Mouse (Mus musculus): ENCODE results near the gene Adcy1. TPM values are rescaled to one million over a fixed set of nuclear protein-coding genes. Genes with fewer than 3 reads are reported as not detected.
A peak's percentile ranks its signal among the peaks of the same experiment; 100 is the strongest.

The Adcy1 gene
- polyA plus RNA-seq, 1 experiment from 2014 or later = 2.5 TPM

- no peak overlapping the region for H3K27ac ChIP-seq (replicated peaks; ENCODE audit: low read depth, low read length)
- no peak overlapping the region for H3K9ac ChIP-seq (ENCODE audit: low read depth, low read length)
- WGBS = 84% methylated on average over 3 of the region's 3 CpGs
- peaks cover 11% of the 10 kb centered on the region for H3K4me1 ChIP-seq (ENCODE audit: control insufficient read depth, insufficient read depth, low read length)
- no peaks in the 10 kb centered on the region for H3K27me3 ChIP-seq (replicated peaks; ENCODE audit: control insufficient read depth, insufficient read depth, low read length)
- DNase-seq (ENCODE audit: low spot score) = no peak
- no peak overlapping the region for H3K4me3 ChIP-seq (ENCODE audit: low read depth, low read length)
- H3K4me2 ChIP-seq (ENCODE audit: low read depth, low read length) = no peak overlapping the region
- no peak for ATAC-seq (ENCODE audit: low read depth)
- H3K36me3 ChIP-seq (ENCODE audit: control insufficient read depth, insufficient read depth, low read length) = no peaks in the 10 kb centered on the region
- no peaks in the 10 kb centered on the region for H3K9me3 ChIP-seq (ENCODE audit: control insufficient read depth, low read length)
Measured at GRCm38 (mm10) chr11:7076510-7076909, 13.2 kb downstream of the Adcy1 start.

GRCm38 (mm10) chr11:7081893-7082292, 18.6 kb downstream of the Adcy1 start:
- Histone ChIP-seq H3K9ac (ENCODE audit: low read depth, low read length) (no peak overlapping the region), H3K4me2 (ENCODE audit: low read depth, low read length) (no peak overlapping the region), H3K36me3 (ENCODE audit: control insufficient read depth, insufficient read depth, low read length) (no peaks in the 10 kb centered on the region), H3K9me3 (ENCODE audit: control insufficient read depth, low read length) (no peaks in the 10 kb centered on the region), H3K27ac (replicated peaks; ENCODE audit: low read depth, low read length) (no peak overlapping the region), H3K4me1 (ENCODE audit: control insufficient read depth, insufficient read depth, low read length) (no peaks in the 10 kb centered on the region), H3K4me3 (ENCODE audit: low read depth, low read length) (no peak overlapping the region), H3K27me3 (replicated peaks; ENCODE audit: control insufficient read depth, insufficient read depth, low read length) (no peaks in the 10 kb centered on the region)
- WGBS = 100% methylated on average over 1 of the region's 1 CpGs
- no peak for ATAC-seq (ENCODE audit: low read depth)
- DNase-seq (ENCODE audit: low spot score) = no peak

- H3K27ac ChIP-seq (replicated peaks; ENCODE audit: low read depth, low read length) = no peak overlapping the region
- no peak overlapping the region for H3K9ac ChIP-seq (ENCODE audit: low read depth, low read length)
- H3K9me3 ChIP-seq (ENCODE audit: control insufficient read depth, low read length) = no peaks in the 10 kb centered on the region
- no peaks in the 10 kb centered on the region for H3K36me3 ChIP-seq (ENCODE audit: control insufficient read depth, insufficient read depth, low read length)
- ATAC-seq (ENCODE audit: low read depth) = no peak
- 83% methylated on average over 1 of the region's 1 CpGs for WGBS
- H3K27me3 ChIP-seq (replicated peaks; ENCODE audit: control insufficient read depth, insufficient read depth, low read length) = no peaks in the 10 kb centered on the region
- no peak overlapping the region for H3K4me3 ChIP-seq (ENCODE audit: low read depth, low read length)
- DNase-seq (ENCODE audit: low spot score) = peak; percentile 35
- H3K4me2 ChIP-seq (ENCODE audit: low read depth, low read length) = no peak overlapping the region
- no peaks in the 10 kb centered on the region for H3K4me1 ChIP-seq (ENCODE audit: control insufficient read depth, insufficient read depth, low read length)
Measured at GRCm38 (mm10) chr11:7083911-7084310, 20.6 kb downstream of the Adcy1 start.

DNA sequence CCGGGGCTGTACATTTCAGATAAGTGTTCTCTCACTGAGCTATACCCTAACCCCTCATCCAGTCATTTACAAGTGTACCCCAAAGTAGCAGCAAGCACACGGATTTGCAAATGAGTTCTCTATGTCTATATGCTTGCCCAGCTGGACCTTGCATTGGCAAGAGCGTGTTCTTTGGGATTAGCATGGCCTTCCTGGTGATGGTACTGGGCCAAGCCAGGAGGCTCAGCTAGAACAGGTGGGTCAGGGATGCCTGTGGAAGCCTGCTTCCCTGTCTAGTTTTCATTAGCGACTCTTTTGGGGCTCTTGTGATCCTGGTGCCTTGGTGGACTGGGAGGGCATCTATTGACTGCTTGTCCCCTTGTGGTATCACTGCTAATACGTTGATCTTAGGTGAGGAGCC, 21.9 kb downstream of the Adcy1 start:
- Histone ChIP-seq H3K27ac (replicated peaks; ENCODE audit: low read depth, low read length) (no peak overlapping the region), H3K9me3 (ENCODE audit: control insufficient read depth, low read length) (no peaks in the 10 kb centered on the region), H3K27me3 (replicated peaks; ENCODE audit: control insufficient read depth, insufficient read depth, low read length) (no peaks in the 10 kb centered on the region), H3K9ac (ENCODE audit: low read depth, low read length) (no peak overlapping the region), H3K4me1 (ENCODE audit: control insufficient read depth, insufficient read depth, low read length) (no peaks in the 10 kb centered on the region), H3K4me2 (ENCODE audit: low read depth, low read length) (no peak overlapping the region), H3K36me3 (ENCODE audit: control insufficient read depth, insufficient read depth, low read length) (no peaks in the 10 kb centered on the region), H3K4me3 (ENCODE audit: low read depth, low read length) (no peak overlapping the region)
- ATAC-seq (ENCODE audit: low read depth) (no peak), DNase-seq (ENCODE audit: low spot score) (no peak)
- 86% methylated on average over 5 of the region's 5 CpGs for WGBS

- Histone ChIP-seq H3K4me3 (ENCODE audit: low read depth, low read length) (no peak overlapping the region), H3K27ac (replicated peaks; ENCODE audit: low read depth, low read length) (no peak overlapping the region), H3K27me3 (replicated peaks; ENCODE audit: control insufficient read depth, insufficient read depth, low read length) (no peaks in the 10 kb centered on the region), H3K4me1 (ENCODE audit: control insufficient read depth, insufficient read depth, low read length) (no peaks in the 10 kb centered on the region), H3K36me3 (ENCODE audit: control insufficient read depth, insufficient read depth, low read length) (no peaks in the 10 kb centered on the region), H3K4me2 (ENCODE audit: low read depth, low read length) (no peak overlapping the region), H3K9ac (ENCODE audit: low read depth, low read length) (no peak overlapping the region), H3K9me3 (ENCODE audit: control insufficient read depth, low read length) (peaks cover 6% of the 10 kb centered on the region; the same call in 1 of the 2 replicates)
- 93% methylated on average over 5 of the region's 5 CpGs for WGBS
- DNase-seq (ENCODE audit: low spot score) = no peak
- no peak for ATAC-seq (ENCODE audit: low read depth)
Measured at GRCm38 (mm10) chr11:7091120-7091519, 27.8 kb downstream of the Adcy1 start.

- no peak overlapping the region for H3K9ac ChIP-seq (ENCODE audit: low read depth, low read length)
- H3K4me2 ChIP-seq (ENCODE audit: low read depth, low read length) = no peak overlapping the region
- no peaks in the 10 kb centered on the region for H3K36me3 ChIP-seq (ENCODE audit: control insufficient read depth, insufficient read depth, low read length)
- no peak overlapping the region for H3K27ac ChIP-seq (replicated peaks; ENCODE audit: low read depth, low read length)
- 92% methylated on average over 6 of the region's 6 CpGs for WGBS
- peaks cover 6% of the 10 kb centered on the region; the same call in 1 of the 2 replicates for H3K9me3 ChIP-seq (ENCODE audit: control insufficient read depth, low read length)
- no peak overlapping the region for H3K4me3 ChIP-seq (ENCODE audit: low read depth, low read length)
- H3K27me3 ChIP-seq (replicated peaks; ENCODE audit: control insufficient read depth, insufficient read depth, low read length) = no peaks in the 10 kb centered on the region
- no peak for DNase-seq (ENCODE audit: low spot score)
- ATAC-seq (ENCODE audit: low read depth) = no peak
- H3K4me1 ChIP-seq (ENCODE audit: control insufficient read depth, insufficient read depth, low read length) = no peaks in the 10 kb centered on the region
Measured at GRCm38 (mm10) chr11:7094844-7095243, 31.6 kb downstream of the Adcy1 start.

DNA sequence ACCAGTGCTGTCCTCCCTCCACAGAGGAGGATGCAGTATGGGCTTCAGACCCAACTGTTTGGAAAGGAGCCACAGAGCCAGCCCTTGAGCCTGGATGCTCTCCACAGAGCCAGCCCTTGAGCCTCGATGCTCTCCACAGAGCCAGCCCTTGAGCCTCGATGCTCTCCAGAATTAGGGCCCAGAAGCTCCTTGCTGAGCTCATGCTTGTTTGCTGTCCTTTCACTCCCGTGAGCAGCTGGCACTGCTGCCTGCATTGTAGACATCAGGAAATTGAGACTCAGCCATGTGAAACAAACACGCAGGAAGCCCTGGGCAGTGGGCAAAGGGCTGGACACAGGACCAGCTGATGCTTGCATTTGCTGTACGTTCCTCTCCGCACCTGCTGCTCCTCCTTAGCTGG, 38.4 kb downstream of the Adcy1 start:
- 77% methylated on average over 6 of the region's 6 CpGs for WGBS
- no peak overlapping the region for H3K9ac ChIP-seq (ENCODE audit: low read depth, low read length)
- no peaks in the 10 kb centered on the region for H3K4me1 ChIP-seq (ENCODE audit: control insufficient read depth, insufficient read depth, low read length)
- H3K27me3 ChIP-seq (replicated peaks; ENCODE audit: control insufficient read depth, insufficient read depth, low read length) = no peaks in the 10 kb centered on the region
- no peaks in the 10 kb centered on the region for H3K9me3 ChIP-seq (ENCODE audit: control insufficient read depth, low read length)
- no peaks in the 10 kb centered on the region for H3K36me3 ChIP-seq (ENCODE audit: control insufficient read depth, insufficient read depth, low read length)
- ATAC-seq (ENCODE audit: low read depth) (no peak), DNase-seq (ENCODE audit: low spot score) (no peak)
- H3K27ac ChIP-seq (replicated peaks; ENCODE audit: low read depth, low read length) = no peak overlapping the region
- no peak overlapping the region for H3K4me3 ChIP-seq (ENCODE audit: low read depth, low read length)
- H3K4me2 ChIP-seq (ENCODE audit: low read depth, low read length) = no peak overlapping the region

DNA sequence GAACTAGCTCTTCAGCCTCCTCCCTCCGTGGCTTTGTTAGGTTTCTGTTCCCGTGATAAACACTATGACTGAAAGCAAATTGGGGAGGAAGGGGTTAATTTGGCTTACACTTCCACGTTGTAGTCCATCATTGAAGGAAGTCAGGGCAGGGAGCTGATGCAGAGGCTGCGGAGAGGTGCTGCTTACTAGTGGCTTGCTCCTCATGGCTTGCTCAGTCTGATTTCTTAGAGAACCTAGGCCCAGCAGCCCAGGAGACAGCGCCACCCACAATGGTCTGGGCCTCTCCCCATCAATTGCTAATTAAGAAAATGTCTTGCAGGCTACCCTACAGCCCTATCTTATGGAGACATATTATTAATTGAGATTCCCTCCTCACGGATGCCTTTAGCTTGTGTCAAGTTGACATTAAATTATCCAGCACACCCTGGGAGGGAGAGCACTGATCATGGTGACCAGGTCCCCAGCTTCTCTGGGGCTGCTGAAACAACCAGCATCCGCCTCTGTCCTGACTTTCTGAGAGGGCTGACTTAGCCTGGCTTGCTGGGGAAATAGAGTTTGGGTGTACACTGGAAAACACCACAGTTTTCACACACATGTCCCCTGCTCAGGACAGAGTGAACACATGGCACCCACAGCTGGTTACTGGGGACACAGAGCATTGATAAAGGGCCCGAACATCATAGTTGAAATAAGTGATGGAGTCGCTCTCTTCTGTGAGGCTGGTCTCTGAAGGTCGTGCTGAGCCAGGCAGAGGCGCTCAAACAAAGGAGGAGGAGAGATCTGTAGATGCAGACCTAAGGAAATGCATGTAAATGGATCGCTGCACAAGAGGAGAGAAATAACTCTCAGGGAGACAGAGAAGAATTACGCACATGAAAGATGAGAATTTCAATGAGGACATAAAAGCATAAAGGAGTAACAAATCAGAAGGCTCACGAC, 39.2 kb downstream of the Adcy1 start:
- Histone ChIP-seq H3K9ac (ENCODE audit: low read depth, low read length) (no peak overlapping the region), H3K9me3 (ENCODE audit: control insufficient read depth, low read length) (no peaks in the 10 kb centered on the region), H3K27ac (replicated peaks; ENCODE audit: low read depth, low read length) (no peak overlapping the region), H3K4me3 (ENCODE audit: low read depth, low read length) (no peak overlapping the region), H3K4me2 (ENCODE audit: low read depth, low read length) (no peak overlapping the region), H3K27me3 (replicated peaks; ENCODE audit: control insufficient read depth, insufficient read depth, low read length) (no peaks in the 10 kb centered on the region), H3K4me1 (ENCODE audit: control insufficient read depth, insufficient read depth, low read length) (no peaks in the 10 kb centered on the region), H3K36me3 (ENCODE audit: control insufficient read depth, insufficient read depth, low read length) (no peaks in the 10 kb centered on the region)
- WGBS = 69% methylated on average over 14 of the region's 14 CpGs
- DNase-seq (ENCODE audit: low spot score) (no peak), ATAC-seq (ENCODE audit: low read depth) (no peak)

DNA sequence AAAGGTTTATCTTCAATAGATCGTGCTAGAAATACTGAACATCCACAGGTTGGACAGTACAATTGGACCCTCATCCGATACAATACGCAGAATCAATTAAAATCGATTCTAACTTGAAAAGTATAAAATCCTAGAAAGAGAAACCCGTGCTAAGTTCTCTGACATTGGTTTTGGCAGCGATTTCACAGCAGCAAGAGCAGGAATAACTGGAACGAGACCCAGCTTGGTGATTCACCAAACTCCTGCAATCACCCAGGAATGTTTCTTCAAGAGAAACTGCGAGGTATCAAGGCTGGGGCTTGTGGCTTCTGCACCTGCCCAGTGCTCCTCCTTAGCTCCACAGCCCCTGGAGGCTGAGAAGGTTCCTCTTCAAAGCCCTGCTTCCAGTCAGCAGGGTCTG, 42.0 kb downstream of the Adcy1 start:
- 88% methylated on average over 8 of the region's 8 CpGs for WGBS
- no peak overlapping the region for H3K27ac ChIP-seq (replicated peaks; ENCODE audit: low read depth, low read length)
- ATAC-seq (ENCODE audit: low read depth) (no peak), DNase-seq (ENCODE audit: low spot score) (no peak)
- no peaks in the 10 kb centered on the region for H3K36me3 ChIP-seq (ENCODE audit: control insufficient read depth, insufficient read depth, low read length)
- H3K4me2 ChIP-seq (ENCODE audit: low read depth, low read length) = no peak overlapping the region
- H3K27me3 ChIP-seq (replicated peaks; ENCODE audit: control insufficient read depth, insufficient read depth, low read length) = no peaks in the 10 kb centered on the region
- no peaks in the 10 kb centered on the region for H3K9me3 ChIP-seq (ENCODE audit: control insufficient read depth, low read length)
- no peak overlapping the region for H3K9ac ChIP-seq (ENCODE audit: low read depth, low read length)
- H3K4me1 ChIP-seq (ENCODE audit: control insufficient read depth, insufficient read depth, low read length) = no peaks in the 10 kb centered on the region
- H3K4me3 ChIP-seq (ENCODE audit: low read depth, low read length) = no peak overlapping the region
